Mouse (Mus musculus) kidney, postnatal 0 days (tissue): ENCODE data around the gene Slit3. TPM values are rescaled to one million over a fixed set of nuclear protein-coding genes. Genes with fewer than 3 reads are reported as not detected.
A peak's percentile ranks its signal among the peaks of the same experiment; 100 is the strongest.

ENCODE experiments used
- ATAC-seq: fragments of 200-750 bp; cut with Nextera tagmentation; replicated peaks from 2 replicates; pipeline ENCODE4 v1.8.0; 2017; ENCODE audit warnings: low read depth, moderate number of reproducible peaks, moderate TSS enrichment, moderate library complexity; ENCODE audit not compliant: low FRiP score
- DNase-seq: peaks from one replicate; pipeline ENCODE4 v3.0.0-alpha.2; 2016; ENCODE audit warnings: low spot score
- H3K27ac ChIP-seq: fragments of 300-500 bp; sonication (generic); 2 replicates; pipeline ENCODE4 v1.5.1; 2014; ENCODE audit warnings: mild to moderate bottlenecking
- H3K27me3 ChIP-seq: fragments of 300-500 bp; sonication (generic); 2 replicates; pipeline ENCODE4 v1.6.1; 2014; ENCODE audit warnings: low read length, mixed read lengths; ENCODE audit not compliant: insufficient read depth
- H3K36me3 ChIP-seq: fragments of 300-500 bp; sonication (generic); 2 replicates; pipeline ENCODE4 v1.6.1; 2014; ENCODE audit warnings: low read length, mixed read lengths; ENCODE audit not compliant: insufficient read depth
- H3K4me1 ChIP-seq: fragments of 300-500 bp; sonication (generic); replicated peaks from 2 replicates; pipeline ENCODE4 v1.6.1; 2014; ENCODE audit warnings: antibody characterized with exemption, low read length, mixed read lengths; ENCODE audit not compliant: insufficient read depth
- H3K4me2 ChIP-seq: fragments of 300-500 bp; sonication (generic); 2 replicates; pipeline ENCODE4 v1.6.1; 2014; ENCODE audit warnings: mild to moderate bottlenecking, low read length, moderate library complexity, mixed read lengths
- H3K4me3 ChIP-seq: fragments of 300-500 bp; sonication (generic); replicated peaks from 2 replicates; pipeline ENCODE4 v1.5.1; 2014; ENCODE audit warnings: low read depth, low read length
- H3K9ac ChIP-seq: fragments of 300-500 bp; sonication (generic); 2 replicates; pipeline ENCODE4 v1.6.1; 2014; ENCODE audit warnings: low read depth, low read length
- H3K9me3 ChIP-seq: fragments of 300-500 bp; sonication (generic); replicated peaks from 2 replicates; pipeline ENCODE4 v1.6.1; 2016; ENCODE audit warnings: low read length, inconsistent platforms, mixed read lengths
- CTCF ChIP-seq: IDR thresholded peaks from 2 replicates; pipeline ENCODE4 v1.5.1; 2016; ENCODE audit warnings: antibody characterized with exemption, low read depth, mild to moderate bottlenecking, moderate library complexity
- WGBS: fragments of 180-500 bp; shearing (Covaris S2); extraction: QIAGEN DNeasy Blood & Tissue Kit; methylation state at CpG from one replicate; pipeline ENCODE4 v1.1.7; 2014; 5-methylcytosine and 5-hydroxymethylcytosine counted together
- polyA plus RNA-seq: library from polyadenylated mRNA; unstranded; fragments of >200 nt; fragmentation: Nextera tagmentation; extraction: Ambion mirVana; gene quantifications from 2 replicates; pipeline ENCODE4 v1.2.1, GENCODE M21; 2015

Slit3 gene
- polyA plus RNA-seq, 1 experiment from 2014 or later: 6.6 TPM

DNA sequence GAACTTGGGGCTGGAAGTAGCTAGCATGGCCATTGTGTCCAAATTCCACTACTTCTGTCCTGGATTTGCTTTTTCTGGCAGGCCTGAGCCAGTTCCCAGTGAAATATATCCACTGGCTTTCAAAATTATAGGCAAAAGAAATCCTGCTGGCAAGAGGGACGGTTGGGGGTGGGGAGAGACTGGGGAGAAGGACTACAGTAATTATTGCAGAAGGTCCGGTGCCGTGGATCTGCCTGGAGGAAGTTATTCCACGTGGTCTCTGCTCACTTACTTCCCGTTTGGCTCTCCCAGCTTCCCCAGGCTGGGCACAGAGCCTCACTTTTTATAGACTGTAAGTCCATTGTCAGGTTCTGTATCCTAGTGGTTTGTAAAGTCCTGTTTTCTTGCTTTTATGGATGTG is 176.3 kb downstream of the Slit3 start:
- peak; percentile 73 for DNase-seq

DNA sequence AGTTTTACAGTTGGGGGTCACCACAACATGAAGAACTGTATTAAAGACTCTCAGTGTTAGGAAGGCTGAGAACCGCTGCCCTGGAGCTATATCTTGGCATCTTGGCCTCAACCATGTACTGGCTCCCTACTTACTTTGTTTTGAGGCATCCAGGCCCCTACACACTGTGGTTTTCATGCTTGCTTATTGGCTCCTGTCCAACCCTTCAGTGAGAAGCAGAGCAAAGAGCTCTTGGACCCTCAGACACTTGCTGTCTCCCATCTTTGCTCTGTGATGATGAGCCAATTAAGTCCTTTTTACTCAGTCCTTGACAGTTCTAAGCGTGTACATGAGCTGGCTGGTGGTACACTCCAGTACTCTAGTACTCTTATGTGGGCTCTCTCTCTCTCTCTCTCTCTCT is 177.5 kb downstream of the Slit3 start:
- Histone ChIP-seq H3K4me1 (peaks cover 15% of the 10 kb centered on the region), H3K4me2 (no peak overlapping the region), H3K9me3 (no peaks in the 10 kb centered on the region), H3K9ac (no peak overlapping the region), H3K4me3 (no peak overlapping the region), H3K27ac (no peak overlapping the region), H3K27me3 (no peaks in the 10 kb centered on the region), H3K36me3 (no peaks in the 10 kb centered on the region)
- DNase-seq (no peak), ATAC-seq (no peak)
- no peak for TF ChIP-seq CTCF
- 93% methylated on average over 2 of the region's 2 CpGs for WGBS

More for the DNA sequence above, 176.3 kb downstream of the Slit3 start:
- Histone ChIP-seq H3K27me3 (no peaks in the 10 kb centered on the region), H3K36me3 (no peaks in the 10 kb centered on the region), H3K4me2 (no peak overlapping the region), H3K4me1 (peaks cover 15% of the 10 kb centered on the region), H3K9me3 (no peaks in the 10 kb centered on the region), H3K4me3 (no peak overlapping the region), H3K27ac (peak overlapping the region; percentile 19; the same call in 1 of the 2 replicates), H3K9ac (no peak overlapping the region)
- 46% methylated on average over 5 of the region's 5 CpGs for WGBS
- no peak for ATAC-seq
- no peak for TF ChIP-seq CTCF

DNA sequence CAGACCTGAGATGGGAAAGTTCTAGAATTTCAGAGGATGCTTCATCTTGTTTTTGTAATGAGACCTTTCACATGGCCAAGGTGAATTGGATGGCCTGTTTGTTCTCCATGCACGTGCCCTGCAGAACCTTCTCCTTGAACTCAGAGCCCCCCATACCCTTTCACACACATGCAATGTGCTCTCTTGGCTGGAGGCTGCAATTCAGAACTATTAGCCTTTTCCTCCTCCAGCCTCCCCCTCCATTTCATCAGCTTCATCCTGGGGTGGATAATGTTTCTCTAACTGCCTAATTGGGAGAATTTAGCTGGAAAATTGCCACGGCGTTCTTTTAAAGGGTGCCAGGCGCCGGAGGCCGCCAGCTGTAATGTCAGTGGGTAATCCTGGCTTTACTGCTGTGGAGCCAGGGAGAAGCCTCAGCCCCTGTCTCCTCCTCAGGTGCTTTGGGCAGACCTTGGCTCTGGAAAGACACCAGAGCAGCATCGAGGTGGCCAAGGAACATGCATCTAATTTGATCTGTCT is 178.9 kb downstream of the Slit3 start:
- Histone ChIP-seq H3K36me3 (no peaks in the 10 kb centered on the region), H3K27me3 (no peaks in the 10 kb centered on the region), H3K4me3 (no peak overlapping the region), H3K9ac (no peak overlapping the region), H3K4me2 (no peak overlapping the region), H3K4me1 (peaks cover 13% of the 10 kb centered on the region), H3K9me3 (no peaks in the 10 kb centered on the region), H3K27ac (no peak overlapping the region)
- 57% methylated on average over 7 of the region's 7 CpGs for WGBS
- no peak for TF ChIP-seq CTCF
- DNase-seq (no peak), ATAC-seq (no peak)

DNA sequence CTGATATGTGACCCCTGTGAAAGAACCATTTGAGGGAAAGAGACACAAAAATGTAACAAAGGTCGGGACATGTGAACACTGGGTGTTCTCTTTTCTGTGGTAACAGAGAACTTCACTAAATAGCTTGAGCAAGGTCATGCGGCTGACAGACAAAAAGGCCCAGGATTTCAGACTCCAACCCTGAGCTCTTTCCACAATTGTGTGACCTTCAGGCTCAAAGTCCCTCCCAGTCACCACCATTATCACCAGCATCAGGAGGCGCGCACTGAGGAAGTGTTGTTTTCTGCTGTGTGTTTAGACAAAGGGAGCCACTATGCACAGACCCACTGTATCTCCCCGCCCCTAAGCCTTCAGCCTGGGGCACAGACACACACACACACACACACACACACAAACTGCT is 181.2 kb downstream of the Slit3 start:
- peaks cover 17% of the 10 kb centered on the region for H3K4me1 ChIP-seq
- no peak overlapping the region for H3K4me2 ChIP-seq
- no peak overlapping the region for H3K27ac ChIP-seq
- H3K9ac ChIP-seq: no peak overlapping the region
- no peaks in the 10 kb centered on the region for H3K9me3 ChIP-seq
- H3K36me3 ChIP-seq: no peaks in the 10 kb centered on the region
- ATAC-seq (no peak), DNase-seq (no peak)
- H3K27me3 ChIP-seq: no peaks in the 10 kb centered on the region
- TF ChIP-seq CTCF: no peak
- 92% methylated on average over 5 of the region's 5 CpGs for WGBS
- H3K4me3 ChIP-seq: no peak overlapping the region

DNA sequence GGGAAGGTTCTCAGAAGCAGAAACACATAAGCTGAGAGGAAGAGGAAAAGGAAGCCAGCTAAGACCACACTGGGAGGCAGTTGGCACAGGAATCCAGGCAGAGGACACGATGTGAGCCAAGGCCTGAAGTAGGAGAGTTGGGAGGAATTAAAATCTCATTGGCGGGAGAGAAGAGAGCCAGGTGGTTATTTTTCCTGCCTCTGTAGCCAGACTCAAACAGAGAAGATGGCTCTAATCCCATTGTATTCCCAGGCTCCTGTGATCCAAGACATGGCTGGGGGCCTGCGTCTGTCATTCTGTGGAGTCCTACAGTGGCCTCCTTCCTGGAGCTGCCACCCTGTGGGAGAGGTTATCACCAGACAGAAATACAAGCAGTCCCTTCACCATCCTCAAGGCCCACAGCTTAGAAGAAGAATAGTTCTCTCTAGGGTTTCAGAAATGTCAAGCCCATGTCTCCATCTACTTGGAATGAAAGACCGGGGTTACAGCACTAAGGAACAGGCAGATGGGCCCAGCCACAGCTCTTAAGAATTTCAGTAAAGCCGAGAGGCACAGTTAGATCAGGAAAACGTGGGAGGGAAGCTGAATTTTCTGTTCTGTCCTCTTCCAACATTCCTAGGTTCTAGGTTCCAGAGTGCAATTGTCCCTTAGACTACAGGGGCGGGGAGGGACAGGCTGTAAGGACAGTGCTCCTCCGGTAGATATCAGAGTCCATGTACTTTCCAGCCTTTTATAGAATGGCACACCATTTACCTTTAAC is 183.4 kb downstream of the Slit3 start:
- H3K4me3 ChIP-seq: no peak overlapping the region
- no peak for TF ChIP-seq CTCF
- no peaks in the 10 kb centered on the region for H3K36me3 ChIP-seq
- H3K4me2 ChIP-seq: no peak overlapping the region
- no peaks in the 10 kb centered on the region for H3K27me3 ChIP-seq
- no peak overlapping the region for H3K27ac ChIP-seq
- 74% methylated on average over 8 of the region's 8 CpGs for WGBS
- H3K9me3 ChIP-seq: no peaks in the 10 kb centered on the region
- no peak for ATAC-seq
- no peak for DNase-seq
- peaks cover 13% of the 10 kb centered on the region; the same call in 1 of the 2 replicates for H3K4me1 ChIP-seq
- H3K9ac ChIP-seq: no peak overlapping the region

DNA sequence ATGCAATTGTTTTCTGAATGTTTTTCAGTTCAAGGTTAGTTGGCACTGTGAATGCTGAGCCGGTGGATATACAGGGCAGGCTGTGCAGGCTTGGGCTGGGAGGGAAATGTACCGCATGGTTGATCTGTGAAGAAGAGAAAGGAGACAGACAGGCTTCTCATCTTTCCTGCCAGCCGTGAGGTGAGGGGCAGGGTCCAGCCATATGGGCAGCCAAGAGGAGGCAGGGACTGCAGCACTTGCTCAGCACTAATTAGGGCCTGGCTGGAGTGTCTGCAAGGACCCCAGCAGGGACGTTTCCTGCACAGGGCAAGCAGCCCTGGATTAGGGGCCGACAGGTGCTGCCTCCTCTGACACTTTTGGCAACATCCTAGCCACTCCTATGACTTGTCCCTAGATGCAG is 184.1 kb downstream of the Slit3 start:
- TF ChIP-seq CTCF: no peak
- H3K36me3 ChIP-seq: no peaks in the 10 kb centered on the region
- no peak overlapping the region for H3K9ac ChIP-seq
- peak; percentile 61 for DNase-seq
- H3K27me3 ChIP-seq: no peaks in the 10 kb centered on the region
- H3K4me2 ChIP-seq: no peak overlapping the region
- no peak overlapping the region for H3K4me3 ChIP-seq
- H3K9me3 ChIP-seq: no peaks in the 10 kb centered on the region
- peaks cover 13% of the 10 kb centered on the region; the same call in 1 of the 2 replicates for H3K4me1 ChIP-seq
- ATAC-seq: peak; percentile 65
- 50% methylated on average over 5 of the region's 5 CpGs for WGBS
- H3K27ac ChIP-seq: no peak overlapping the region
